Mouse (Mus musculus): Measurements from ENCODE around the gene Amigo1.

DNA sequence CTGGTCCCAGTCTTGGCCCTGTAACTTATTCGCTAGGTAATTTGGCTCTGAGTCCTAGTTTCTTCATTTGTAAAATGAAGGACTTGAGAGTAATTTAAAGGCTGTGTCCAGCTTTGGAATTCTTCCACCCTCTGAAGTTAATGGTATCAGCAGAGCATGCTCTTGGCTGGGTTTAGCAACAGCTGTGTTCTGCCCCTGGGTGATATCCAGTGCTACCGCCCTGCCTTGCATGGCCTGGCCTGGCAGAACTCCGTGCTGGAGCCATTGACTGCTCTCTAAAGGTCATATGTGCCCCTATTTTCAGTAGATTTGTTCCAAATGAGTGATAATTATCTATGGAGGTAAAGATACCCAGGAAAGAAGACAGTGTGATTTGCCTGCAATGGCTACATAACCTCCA, 34.5 kb downstream of the Amigo1 start:
- TF ChIP-seq POLR2A (IDR thresholded peaks at IDR 0.05; ENCODE audit: borderline replicate concordance, low read depth, low read length) = no peak
- TF ChIP-seq CTCF (IDR thresholded peaks at IDR 0.05; ENCODE audit: low read depth, low read length) = no peak

All from bone marrow macrophage, adult 2 months (primary cell).